Mouse (Mus musculus) forebrain, embryonic 13.5 days (tissue): ENCODE data around the gene Itm2c. TPM values are rescaled to one million over a fixed set of nuclear protein-coding genes. Genes with fewer than 3 reads are reported as not detected.
A peak's percentile ranks its signal among the peaks of the same experiment; 100 is the strongest.

ENCODE experiments used
- ATAC-seq: fragments of 200-750 bp; cut with Nextera tagmentation; 2 replicates; pipeline ENCODE4 v1.8.0; 2017
- H3K27ac ChIP-seq: fragments of 300-500 bp; sonication (generic); 2 replicates; pipeline ENCODE4 v1.5.1; 2015; ENCODE audit warnings: inconsistent platforms, mild to moderate bottlenecking, moderate library complexity
- H3K27me3 ChIP-seq: fragments of 300-500 bp; sonication (generic); 2 replicates; pipeline ENCODE4 v1.6.1; 2015; ENCODE audit warnings: mild to moderate bottlenecking, inconsistent platforms
- H3K36me3 ChIP-seq: fragments of 300-500 bp; sonication (generic); 2 replicates; pipeline ENCODE4 v1.6.1; 2015; ENCODE audit warnings: mild to moderate bottlenecking, inconsistent platforms; ENCODE audit not compliant: poor library complexity, severe bottlenecking
- H3K4me1 ChIP-seq: fragments of 300-500 bp; sonication (generic); 2 replicates; pipeline ENCODE4 v1.6.1; 2015; ENCODE audit warnings: inconsistent platforms
- H3K4me2 ChIP-seq: fragments of 300-500 bp; sonication (generic); 2 replicates; pipeline ENCODE4 v1.6.1; 2015; ENCODE audit warnings: inconsistent platforms, mild to moderate bottlenecking, moderate library complexity
- H3K4me3 ChIP-seq: fragments of 300-500 bp; sonication (generic); 2 replicates; pipeline ENCODE4 v1.5.1; 2015; ENCODE audit warnings: mild to moderate bottlenecking, inconsistent platforms
- H3K9ac ChIP-seq: fragments of 300-500 bp; sonication (generic); 2 replicates; pipeline ENCODE4 v1.6.1; 2015; ENCODE audit warnings: mild to moderate bottlenecking, inconsistent platforms
- H3K9me3 ChIP-seq: fragments of 300-500 bp; sonication (generic); replicated peaks from 2 replicates; pipeline ENCODE4 v1.6.1; 2016; ENCODE audit warnings: inconsistent platforms
- WGBS: fragments of 180-500 bp; shearing (Covaris S2); methylation state at CpG from one replicate; pipeline ENCODE4 v1.1.7; 2015; 5-methylcytosine and 5-hydroxymethylcytosine counted together
- polyA plus RNA-seq: library from polyadenylated mRNA; unstranded; fragments of >200 nt; fragmentation: Nextera tagmentation; extraction: Ambion mirVana; gene quantifications from 2 replicates; pipeline ENCODE4 v1.2.1, GENCODE M21; 2015

Itm2c gene
- polyA plus RNA-seq, 1 experiment from 2014 or later, result 124 TPM

DNA sequence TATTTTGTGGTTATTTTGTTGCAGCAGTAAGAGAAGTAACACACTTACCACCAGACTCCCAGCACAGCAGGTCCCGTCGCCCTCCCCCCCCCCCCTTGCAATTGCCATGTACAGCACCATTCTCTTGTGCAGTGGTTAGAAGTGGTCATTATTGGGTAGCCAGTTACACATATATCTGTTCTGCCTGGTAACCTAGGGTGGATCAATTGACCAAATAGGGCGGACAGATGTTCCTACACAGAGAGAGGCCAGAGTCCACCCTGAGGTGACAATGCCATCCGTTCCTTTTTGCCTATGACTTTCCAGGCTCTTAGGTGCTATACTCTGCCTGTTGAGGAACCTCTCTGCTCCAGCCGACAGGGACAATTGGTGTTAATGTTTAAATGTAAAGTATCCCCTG is 31.1 kb downstream of the Itm2c start:
- no peaks in the 10 kb centered on the region for H3K36me3 ChIP-seq
- peaks cover 33% of the 10 kb centered on the region for H3K4me1 ChIP-seq
- H3K27me3 ChIP-seq, result no peaks in the 10 kb centered on the region
- no peak overlapping the region for H3K27ac ChIP-seq
- H3K9me3 ChIP-seq, result no peaks in the 10 kb centered on the region
- 92% methylated on average over 5 of the region's 5 CpGs for WGBS
- H3K9ac ChIP-seq, result no peak overlapping the region
- no peak overlapping the region for H3K4me2 ChIP-seq
- ATAC-seq, result no peak
- H3K4me3 ChIP-seq, result no peak overlapping the region

DNA sequence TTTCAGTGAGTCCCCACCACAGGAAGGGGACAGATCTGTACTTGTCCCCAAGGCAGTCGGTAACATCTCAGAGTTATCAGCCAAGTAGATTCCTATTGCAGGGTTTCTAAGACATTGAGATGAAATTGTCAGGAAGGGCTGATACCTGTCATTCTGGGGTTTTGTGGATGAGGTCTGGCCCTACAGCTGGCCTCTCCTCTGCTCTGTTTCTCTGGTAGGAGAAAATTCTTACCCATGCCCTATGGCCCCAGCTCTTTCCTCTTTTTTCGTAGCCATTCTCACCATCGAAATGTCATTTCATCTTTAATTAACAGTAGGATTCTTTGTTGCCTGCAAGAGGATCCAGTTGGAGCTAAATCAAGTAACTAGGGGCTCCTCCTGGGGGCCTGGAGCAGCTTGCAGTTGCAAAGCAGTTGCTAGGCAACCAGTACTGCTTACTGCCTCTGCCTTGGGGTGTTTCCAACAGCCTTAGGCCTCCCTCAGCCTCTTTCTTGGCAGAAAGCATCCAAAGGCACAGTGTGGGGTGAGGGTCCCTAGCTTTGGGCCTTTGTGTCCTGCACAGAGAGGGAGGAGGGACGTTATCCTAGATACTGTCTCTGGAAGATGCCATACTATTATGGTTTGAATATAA is 34.1 kb downstream of the Itm2c start, which contains the start of gene 4933407L21Rik:
Gene 4933407L21Rik, plus strand, starts transcription at position 427 of the 631 bp plus-strand sequence.
- peak within 1 kb of the TSS; percentile 25; the same call in 1 of the 2 replicates for H3K4me2 ChIP-seq
- peak; percentile 94 for ATAC-seq

DNA sequence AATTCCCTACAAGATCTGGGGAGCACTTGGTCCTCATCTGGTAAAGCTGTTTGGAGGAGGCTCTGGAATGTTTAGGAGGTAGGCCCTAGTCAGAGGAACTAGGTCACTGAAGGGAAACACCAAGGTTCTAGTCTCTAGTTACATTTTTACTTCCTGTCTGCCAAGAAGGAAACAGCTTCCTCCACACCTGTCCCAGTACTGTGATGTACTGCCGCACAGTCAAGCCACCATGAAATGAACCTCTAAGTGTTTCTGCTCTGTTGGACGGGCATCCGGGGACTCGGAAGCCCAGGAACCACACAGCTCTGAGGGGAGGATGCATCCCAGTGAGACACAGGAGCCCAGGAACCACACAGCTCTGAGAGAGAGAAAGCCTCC is 34.6 kb downstream of the Itm2c start:
- peak; percentile 17 for ATAC-seq

More for the DNA sequence above, 34.1 kb downstream of the Itm2c start, which contains the start of gene 4933407L21Rik:
- Histone ChIP-seq H3K9me3 (no peaks in the 10 kb centered on the region), H3K27me3 (no peaks in the 10 kb centered on the region), H3K4me1 (peaks cover 28% of the 10 kb centered on the region), H3K36me3 (no peaks in the 10 kb centered on the region), H3K9ac (peak within 1 kb of the TSS; percentile 14), H3K27ac (peak within 1 kb of the TSS; percentile 90), H3K4me3 (no peak within 1 kb of the TSS)
- WGBS, result 15% methylated on average over 4 of the region's 4 CpGs

DNA sequence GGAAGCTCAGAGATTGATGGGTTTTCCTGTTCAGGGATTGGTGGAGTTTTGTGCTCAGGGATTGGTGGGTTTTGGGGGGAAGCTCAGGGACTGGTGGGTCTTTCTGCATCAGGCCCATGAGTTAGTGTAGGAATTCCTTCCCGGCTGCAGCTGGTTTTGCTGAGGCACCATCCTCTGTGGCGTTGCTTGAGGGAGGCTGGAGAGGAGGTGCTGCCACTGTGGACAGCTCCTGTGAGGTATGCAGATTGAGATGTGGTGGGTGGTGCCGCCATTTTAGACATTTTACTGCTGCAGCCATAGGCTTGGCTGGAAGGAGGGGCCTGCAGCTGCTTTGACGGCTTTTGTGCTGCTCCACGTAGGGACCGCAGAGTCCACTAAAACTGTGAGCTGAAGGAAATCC is 35.3 kb downstream of the Itm2c start:
- 90% methylated on average over 6 of the region's 6 CpGs for WGBS

More for the DNA sequence above, 34.6 kb downstream of the Itm2c start:
- H3K27me3 ChIP-seq, result no peaks in the 10 kb centered on the region
- H3K36me3 ChIP-seq, result no peaks in the 10 kb centered on the region
- no peak overlapping the region for H3K9ac ChIP-seq
- H3K4me2 ChIP-seq, result peak overlapping the region; percentile 25; the same call in 1 of the 2 replicates
- 71% methylated on average over 4 of the region's 4 CpGs for WGBS
- peak overlapping the region; percentile 90 for H3K27ac ChIP-seq
- H3K9me3 ChIP-seq, result no peaks in the 10 kb centered on the region
- peaks cover 33% of the 10 kb centered on the region for H3K4me1 ChIP-seq
- H3K4me3 ChIP-seq, result no peak overlapping the region

DNA sequence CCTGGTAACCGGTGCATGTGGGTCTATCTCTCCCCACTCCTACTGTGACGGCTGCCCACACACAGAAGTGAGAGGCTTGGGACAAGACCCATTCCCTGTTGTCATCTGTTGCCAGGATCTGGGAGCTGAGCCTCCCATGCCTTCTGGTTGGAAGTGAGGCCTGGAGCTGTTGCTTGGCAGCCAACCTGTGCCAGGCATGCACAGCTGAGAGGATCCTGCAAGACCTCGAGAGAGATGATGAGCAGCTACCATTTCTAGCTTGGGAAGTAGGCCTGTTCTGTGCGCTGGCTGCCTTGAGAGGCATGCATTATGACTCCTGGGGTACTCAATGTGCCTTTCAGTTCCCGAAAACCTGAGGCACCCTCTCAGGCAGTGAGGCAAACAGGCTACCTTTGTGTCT is 37.1 kb downstream of the Itm2c start:
- no peak overlapping the region for H3K4me3 ChIP-seq
- H3K27me3 ChIP-seq, result no peaks in the 10 kb centered on the region
- peaks cover 44% of the 10 kb centered on the region for H3K4me1 ChIP-seq
- no peak overlapping the region for H3K9ac ChIP-seq
- no peak overlapping the region for H3K4me2 ChIP-seq
- H3K9me3 ChIP-seq, result no peaks in the 10 kb centered on the region
- H3K36me3 ChIP-seq, result no peaks in the 10 kb centered on the region
- 82% methylated on average over 5 of the region's 5 CpGs for WGBS
- ATAC-seq, result no peak
- H3K27ac ChIP-seq, result no peak overlapping the region

More for the DNA sequence above, 35.3 kb downstream of the Itm2c start:
- Histone ChIP-seq H3K27ac (peak overlapping the region; percentile 90; the same call in 1 of the 2 replicates), H3K9ac (no peak overlapping the region; the same call in 1 of the 2 replicates), H3K4me2 (no peak overlapping the region), H3K9me3 (no peaks in the 10 kb centered on the region), H3K36me3 (no peaks in the 10 kb centered on the region), H3K27me3 (no peaks in the 10 kb centered on the region), H3K4me3 (no peak overlapping the region), H3K4me1 (peaks cover 39% of the 10 kb centered on the region)
- no peak for ATAC-seq

DNA sequence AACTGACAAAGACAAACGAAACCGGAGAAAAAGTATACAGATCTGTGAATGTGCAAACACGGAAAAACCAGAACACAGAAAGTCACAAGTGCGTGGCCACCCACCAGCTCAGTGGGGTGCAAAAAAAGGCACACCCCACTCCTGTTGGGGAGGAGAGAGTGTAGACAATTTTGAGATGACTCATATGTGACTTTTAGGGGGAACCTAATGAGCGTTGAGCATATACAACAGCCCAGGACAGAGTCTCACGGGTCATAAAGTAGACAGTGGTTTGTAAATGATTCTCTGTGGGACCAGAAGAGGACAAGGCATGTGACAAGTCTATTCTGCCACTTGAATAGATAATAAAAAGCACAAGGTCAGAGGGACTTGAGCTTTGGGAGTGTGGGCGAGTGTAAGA is 39.1 kb downstream of the Itm2c start:
- no peaks in the 10 kb centered on the region for H3K36me3 ChIP-seq
- peak overlapping the region; percentile 66 for H3K27ac ChIP-seq
- H3K4me1 ChIP-seq, result peaks cover 42% of the 10 kb centered on the region
- no peaks in the 10 kb centered on the region for H3K9me3 ChIP-seq
- H3K27me3 ChIP-seq, result no peaks in the 10 kb centered on the region
- no peak overlapping the region for H3K9ac ChIP-seq
- no peak; the same call in 1 of the 2 replicates for ATAC-seq
- H3K4me2 ChIP-seq, result peak overlapping the region; percentile 24; the same call in 1 of the 2 replicates
- 39% methylated on average over 7 of the region's 7 CpGs for WGBS
- no peak overlapping the region for H3K4me3 ChIP-seq

DNA sequence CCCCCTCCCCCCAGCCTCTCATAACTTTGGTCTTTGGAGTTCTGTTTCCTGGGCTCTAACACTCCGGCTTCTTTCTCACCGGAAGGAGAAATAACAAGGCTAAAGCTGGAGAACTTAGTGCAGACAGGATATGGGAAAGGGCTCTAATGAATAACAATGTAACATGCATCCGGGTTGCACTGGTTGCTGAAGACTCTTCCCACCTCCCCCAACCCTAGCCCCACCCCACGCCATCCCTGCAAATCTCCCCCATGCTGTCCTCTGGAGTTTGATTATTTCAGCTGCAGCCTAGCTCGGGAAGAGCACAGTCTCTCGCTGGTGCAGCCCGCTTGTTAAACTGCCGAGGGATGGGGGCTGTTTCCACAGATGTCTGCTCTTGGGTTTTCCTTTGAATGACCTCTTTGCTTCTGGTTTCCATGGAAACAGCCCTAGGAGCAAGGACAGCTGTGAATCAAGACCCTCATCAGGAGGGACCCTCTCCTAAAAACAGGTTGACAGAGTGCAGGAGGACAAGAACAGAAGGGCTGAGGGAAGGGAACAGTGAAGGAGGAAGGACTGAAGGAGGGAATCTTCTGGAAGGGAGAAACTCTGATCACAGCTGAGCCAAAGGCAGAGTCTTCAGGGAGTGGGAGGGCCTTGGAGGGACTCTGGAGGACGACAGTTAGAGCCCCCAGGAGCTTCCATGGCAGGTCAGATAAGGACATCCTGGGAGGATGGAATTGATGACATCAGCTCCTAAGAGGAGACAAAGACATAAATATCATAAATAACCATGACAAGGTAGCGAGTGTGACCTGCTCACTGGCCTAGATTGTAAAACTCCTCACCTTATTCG is 39.8 kb downstream of the Itm2c start:
- peak; percentile 59 for ATAC-seq
- H3K9me3 ChIP-seq, result no peaks in the 10 kb centered on the region
- 0 out of 2 replicates have a peak overlapping the region, but pooled peaks have one; percentile 8 for H3K9ac ChIP-seq
- H3K4me1 ChIP-seq, result peaks cover 36% of the 10 kb centered on the region
- H3K4me2 ChIP-seq, result peak overlapping the region; percentile 24
- peak overlapping the region; percentile 66 for H3K27ac ChIP-seq
- WGBS, result 19% methylated on average over 11 of the region's 11 CpGs
- H3K36me3 ChIP-seq, result no peaks in the 10 kb centered on the region
- H3K27me3 ChIP-seq, result no peaks in the 10 kb centered on the region
- 0 out of 2 replicates have a peak overlapping the region, but pooled peaks have one; percentile 3 for H3K4me3 ChIP-seq

DNA sequence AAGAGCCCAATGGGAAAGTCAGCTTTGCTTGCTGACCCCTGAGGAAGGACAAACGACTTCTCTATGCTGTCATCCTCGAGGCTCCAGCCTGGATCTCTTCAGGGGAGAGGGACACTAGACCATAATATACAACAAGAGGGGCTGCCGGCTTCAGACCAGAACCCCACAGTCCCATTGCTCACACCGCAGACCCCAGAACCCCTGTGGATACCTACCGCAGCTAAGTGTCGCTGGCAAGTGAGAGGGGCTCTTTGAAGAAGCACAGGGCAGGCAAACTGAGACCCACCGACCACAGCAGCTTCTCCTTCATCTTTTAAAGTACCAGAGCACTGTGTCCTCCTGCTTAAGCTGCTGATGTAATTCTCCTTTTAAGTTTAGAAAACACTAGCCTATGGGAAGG is 40.5 kb downstream of the Itm2c start:
- Histone ChIP-seq H3K9ac (no peak overlapping the region), H3K4me1 (peaks cover 29% of the 10 kb centered on the region), H3K4me3 (no peak overlapping the region), H3K27me3 (no peaks in the 10 kb centered on the region), H3K36me3 (no peaks in the 10 kb centered on the region), H3K9me3 (no peaks in the 10 kb centered on the region), H3K4me2 (no peak overlapping the region), H3K27ac (0 out of 2 replicates have a peak overlapping the region, but pooled peaks have one; percentile 66)
- WGBS, result 12% methylated on average over 7 of the region's 7 CpGs
- no peak for ATAC-seq

DNA sequence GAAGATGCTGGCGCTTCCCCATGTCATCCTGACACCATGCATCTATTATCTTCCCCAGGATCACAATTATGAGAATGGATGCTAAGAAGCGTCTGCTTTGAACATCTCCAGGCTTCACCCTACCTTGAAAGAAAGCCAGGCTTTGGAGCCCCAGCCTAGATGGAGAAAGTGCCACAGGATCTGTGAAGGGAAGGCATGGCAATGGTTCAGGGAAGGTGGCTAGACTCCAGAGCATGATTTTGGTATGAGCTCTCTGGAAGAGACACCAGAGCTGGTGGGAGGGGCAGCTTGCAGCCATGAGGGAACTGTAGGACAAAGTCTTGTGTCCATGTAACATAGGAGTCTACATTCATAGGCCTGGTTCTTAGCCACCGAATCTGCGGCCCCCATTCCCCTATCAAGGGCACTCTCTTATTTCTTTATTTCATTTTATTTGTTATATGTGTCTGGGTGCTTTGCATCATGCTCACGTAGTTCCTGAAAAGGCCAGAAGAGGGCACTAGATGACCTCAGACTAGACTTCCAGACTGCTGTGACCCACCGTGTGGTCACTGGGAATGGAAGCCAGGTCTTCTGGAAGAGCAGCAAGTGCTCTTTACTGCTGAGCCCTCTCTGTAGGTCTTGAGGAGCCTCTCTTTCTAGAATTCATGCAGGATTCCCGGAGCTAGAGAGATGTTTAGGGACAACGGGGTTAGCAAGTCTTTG is 41.2 kb downstream of the Itm2c start:
- Histone ChIP-seq H3K9me3 (no peaks in the 10 kb centered on the region), H3K4me1 (peaks cover 31% of the 10 kb centered on the region), H3K36me3 (no peaks in the 10 kb centered on the region), H3K27ac (no peak overlapping the region), H3K9ac (no peak overlapping the region), H3K4me2 (no peak overlapping the region), H3K4me3 (no peak overlapping the region), H3K27me3 (no peaks in the 10 kb centered on the region)
- WGBS, result 52% methylated on average over 8 of the region's 8 CpGs
- ATAC-seq, result no peak

DNA sequence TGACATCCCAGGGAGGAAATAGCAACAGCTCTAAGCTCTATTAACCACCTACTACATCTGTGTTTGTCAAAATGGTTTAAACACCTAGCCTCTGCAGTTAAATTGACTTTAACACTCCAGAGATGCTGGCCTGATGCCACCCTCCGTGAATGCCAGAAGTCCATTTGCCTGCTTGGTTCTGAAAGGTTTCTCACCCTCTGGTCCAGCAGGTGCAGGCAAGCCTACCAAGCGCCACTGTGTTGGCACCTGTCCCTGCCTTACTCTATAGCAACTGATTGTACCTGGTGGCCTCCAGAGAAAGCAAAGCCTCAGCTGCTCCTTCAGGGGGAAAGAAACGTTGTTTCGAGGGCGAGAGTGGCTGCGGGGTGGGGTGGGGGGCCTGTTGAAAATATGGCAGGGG is 42.2 kb downstream of the Itm2c start:
- 70% methylated on average over 6 of the region's 6 CpGs for WGBS
- Histone ChIP-seq H3K9ac (no peak overlapping the region), H3K36me3 (no peaks in the 10 kb centered on the region), H3K4me3 (no peak overlapping the region), H3K9me3 (no peaks in the 10 kb centered on the region), H3K4me2 (no peak overlapping the region), H3K4me1 (peaks cover 31% of the 10 kb centered on the region), H3K27me3 (no peaks in the 10 kb centered on the region), H3K27ac (no peak overlapping the region)
- no peak for ATAC-seq

DNA sequence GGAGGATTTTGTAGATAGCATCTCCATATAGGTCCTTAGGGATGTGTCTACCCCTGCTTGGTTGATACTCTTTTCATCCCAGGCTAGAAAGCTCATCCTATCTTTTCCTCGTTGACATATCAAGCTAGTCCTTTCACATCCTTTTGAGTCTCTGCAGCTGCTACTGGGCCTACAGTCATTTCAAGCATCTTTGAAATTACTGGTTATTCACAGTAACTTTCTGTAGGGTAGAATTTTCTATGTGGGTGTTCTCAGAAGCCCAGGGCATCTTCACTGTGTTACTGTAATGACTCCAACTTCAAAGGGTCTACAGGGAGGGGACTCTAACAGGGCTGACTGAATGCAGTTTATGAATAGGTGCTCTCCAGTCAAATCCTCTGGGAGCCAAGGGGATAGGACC is 43.2 kb downstream of the Itm2c start:
- ATAC-seq, result no peak
- Histone ChIP-seq H3K27ac (no peak overlapping the region), H3K27me3 (no peaks in the 10 kb centered on the region), H3K4me2 (no peak overlapping the region), H3K4me1 (peaks cover 30% of the 10 kb centered on the region), H3K36me3 (no peaks in the 10 kb centered on the region), H3K9me3 (no peaks in the 10 kb centered on the region), H3K9ac (no peak overlapping the region), H3K4me3 (no peak overlapping the region)
- WGBS, result 84% methylated on average over 1 of the region's 1 CpGs
